Mouse (Mus musculus): Measurements from ENCODE around the gene Gm28036. TPM values are rescaled to one million over a fixed set of nuclear protein-coding genes. Genes with fewer than 3 reads are reported as not detected.
A peak's percentile ranks its signal among the peaks of the same experiment; 100 is the strongest.

The Gm28036 gene
- polyA plus RNA-seq, 2 experiments from 2014 or later, result 7.7 to 8.0 TPM

DNA sequence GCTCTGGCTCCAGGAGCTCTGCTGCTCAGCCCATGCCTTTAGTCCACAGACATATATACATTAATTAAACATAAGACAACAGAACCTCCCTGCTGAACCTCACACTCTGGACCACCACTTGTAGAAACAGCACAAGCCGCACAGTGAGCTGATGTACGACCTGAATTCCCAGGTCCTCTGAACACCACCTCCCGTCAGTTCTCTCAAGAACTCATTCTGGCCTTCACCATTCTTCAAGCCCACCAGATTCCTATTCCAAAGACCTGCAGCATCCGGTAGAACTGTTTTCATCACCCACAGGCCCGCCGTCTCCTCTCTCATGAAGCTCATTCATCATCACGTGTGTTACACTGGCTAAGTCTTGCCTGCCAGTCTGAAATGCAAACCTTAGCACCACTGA is 46.5 kb downstream of the Gm28036 start:
- no peak for ATAC-seq

DNA sequence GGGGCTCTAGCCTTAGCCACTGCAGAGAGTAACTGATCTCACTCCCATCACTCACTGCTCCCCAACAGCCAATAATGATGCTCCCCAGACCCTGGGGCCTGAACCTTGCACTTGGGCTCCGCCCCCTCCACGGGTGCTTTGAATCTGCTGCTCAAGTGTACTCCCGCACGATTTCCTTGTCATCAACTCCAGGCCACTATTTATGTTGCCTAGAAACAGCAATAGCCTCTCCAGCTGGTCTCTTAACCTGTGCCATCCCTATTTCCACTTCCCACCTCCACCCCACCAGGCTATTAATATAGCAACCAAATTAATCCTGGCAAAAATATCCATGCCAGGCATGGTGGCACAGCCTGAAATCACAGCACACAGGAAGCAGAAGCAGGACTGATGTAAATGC is 47.2 kb downstream of the Gm28036 start:
- ATAC-seq, result no peak

- ATAC-seq, result no peak
These were observed 47.7 kb downstream of the Gm28036 start for GRCm38 (mm10) chr2:156079183-156079560.

GRCm38 (mm10) chr2:156078421-156079182 is 48.3 kb downstream of the Gm28036 start:
- no peak for ATAC-seq

GRCm38 (mm10) chr2:156077461-156077860 is 49.4 kb downstream of the Gm28036 start:
- no peak for ATAC-seq

- ATAC-seq, result no peak
These were observed 53.2 kb downstream of the Gm28036 start for GRCm38 (mm10) chr2:156073725-156074124.

- no peak for ATAC-seq
These were observed 55.7 kb downstream of the Gm28036 start for GRCm38 (mm10) chr2:156071236-156071635.

GRCm38 (mm10) chr2:156067916-156068315 is 59.0 kb downstream of the Gm28036 start:
- ATAC-seq, result no peak

DNA sequence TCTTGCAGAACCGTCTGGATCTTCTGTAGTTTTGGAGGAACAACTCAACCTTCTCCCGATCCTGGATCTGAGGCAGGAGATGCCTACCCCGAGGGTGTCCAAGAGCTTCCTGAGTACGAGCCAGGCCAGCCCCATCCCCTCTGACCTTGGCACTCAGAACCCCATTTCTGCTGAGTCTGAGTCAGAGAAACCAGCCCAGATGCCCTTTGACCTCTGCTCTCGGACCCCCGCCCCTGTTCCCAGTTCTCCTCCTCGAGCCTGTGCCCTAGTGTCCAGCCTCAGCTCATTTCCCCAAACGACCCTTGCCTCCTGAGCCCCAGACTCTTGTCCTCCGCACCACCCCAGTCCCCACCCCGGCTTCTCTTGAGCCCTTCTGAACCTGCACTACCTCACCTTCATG is 60.8 kb downstream of the Gm28036 start:
- ATAC-seq, result no peak

GRCm38 (mm10) chr2:156065099-156066041 is 61.5 kb downstream of the Gm28036 start, which contains the start of gene Spag4:
Spag4 (plus strand) TSS chr2:156065175.
- ATAC-seq, result peak; percentile 88

DNA sequence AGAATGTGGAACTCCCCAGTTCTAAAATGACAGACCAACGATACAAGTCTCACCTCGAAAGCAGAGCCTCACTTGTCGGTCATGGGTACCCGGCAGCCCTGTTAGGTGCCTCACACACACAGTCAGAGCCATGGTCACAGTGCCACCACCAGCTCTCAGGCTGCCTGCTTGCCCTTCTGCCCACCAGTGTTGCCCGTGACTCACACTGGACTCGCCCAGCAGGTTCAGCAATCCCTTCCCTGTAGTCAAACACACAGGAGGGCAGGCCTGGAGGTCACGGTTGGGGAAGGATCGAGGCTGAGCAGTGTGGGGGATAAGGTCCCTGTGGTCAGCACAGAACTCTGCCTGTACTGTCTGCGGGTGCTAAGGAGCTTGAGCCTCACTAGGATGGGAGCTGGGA is 74.1 kb downstream of the Gm28036 start, which contains the start of gene Fer1l4:
Gene Fer1l4, minus strand, starts transcription at position 132 of the 400 bp plus-strand sequence.
- ATAC-seq, result no peak

- peak; percentile 61 for ATAC-seq
These were observed 79.0 kb downstream of the Gm28036 start for GRCm38 (mm10) chr2:156047929-156048328.

GRCm38 (mm10) chr2:156042903-156043302 is 84.0 kb downstream of the Gm28036 start:
- ATAC-seq, result no peak

DNA sequence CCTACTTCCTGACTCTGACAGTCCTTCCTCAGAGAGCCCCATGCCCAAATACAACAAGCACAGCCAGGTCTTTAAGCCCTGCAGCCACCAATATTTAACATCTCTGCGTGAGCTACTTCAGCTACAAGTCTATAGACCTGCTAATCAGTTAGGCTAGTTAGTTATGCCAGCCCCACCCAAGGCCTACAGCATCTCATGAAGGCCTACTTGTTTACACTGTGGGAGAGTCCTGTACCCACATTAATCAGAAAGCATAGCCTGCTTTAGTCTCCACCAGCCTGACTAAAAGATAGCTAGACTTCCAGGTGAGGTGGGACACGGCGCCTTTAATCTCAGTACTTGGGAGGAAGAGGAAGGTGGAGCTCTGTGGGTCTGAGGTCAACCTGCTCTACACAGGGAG is 87.5 kb downstream of the Gm28036 start:
- ATAC-seq, result no peak

- no peak for ATAC-seq
These were observed 101.4 kb downstream of the Gm28036 start for GRCm38 (mm10) chr2:156025482-156025881.

Other genes with a start within 250 kb of the Gm28036 start
- gene Uqcc1, start 196.8 kb downstream of the Gm28036 start, polyA plus RNA-seq (2017; shearing (Covaris generic)), result 10 to 100 TPM; 43.5 to 57.6 TPM
- gene Gm15557, start 186.4 kb downstream of the Gm28036 start, polyA plus RNA-seq (2017; shearing (Covaris generic)), result not detected
- gene Gdf5, start 181.7 kb downstream of the Gm28036 start, polyA plus RNA-seq (2017; shearing (Covaris generic)), result not detected
- gene Cep250, start 170.6 kb downstream of the Gm28036 start, polyA plus RNA-seq (2017; shearing (Covaris generic)), result 10 to 100 TPM; 34.0 to 50.2 TPM
- 1 to 10 TPM; 1.1 to 4.9 TPM for gene 6430550D23Rik, start 119.1 kb downstream of the Gm28036 start, polyA plus RNA-seq (2017; shearing (Covaris generic))
- 100 to 1,000 TPM; 131 to 182 TPM for gene Ergic3, start 119.0 kb downstream of the Gm28036 start, polyA plus RNA-seq (2017; shearing (Covaris generic))
- not detected for gene Fer1l4, start 74.1 kb downstream of the Gm28036 start, polyA plus RNA-seq (2017; shearing (Covaris generic))
- gene Spag4, start 61.9 kb downstream of the Gm28036 start, polyA plus RNA-seq (2017; shearing (Covaris generic)), result under 1 TPM in 1 of 2 experiments, not detected in 1; 0.15 TPM
- gene Cpne1, start 15.1 kb downstream of the Gm28036 start, polyA plus RNA-seq (2017; shearing (Covaris generic)), result 10 to 100 TPM; 48.0 to 57.8 TPM
- 10 to 100 TPM; 15.6 to 19.2 TPM for gene Rbm12, start 15.1 kb downstream of the Gm28036 start, polyA plus RNA-seq (2017; shearing (Covaris generic))
- gene Romo1, start 16.9 kb upstream of the Gm28036 start, polyA plus RNA-seq (2017; shearing (Covaris generic)), result 100 to 1,000 TPM; 109 to 134 TPM
- 10 to 100 TPM; 40.2 to 47.6 TPM for gene Nfs1, start 17.1 kb upstream of the Gm28036 start, polyA plus RNA-seq (2017; shearing (Covaris generic))
- gene Rbm39, start 53.1 kb upstream of the Gm28036 start, polyA plus RNA-seq (2017; shearing (Covaris generic)), result 100 to 1,000 TPM; 592 to 714 TPM
- 10 to 100 TPM; 70.0 to 87.9 TPM for gene Phf20, start 69.4 kb upstream of the Gm28036 start, polyA plus RNA-seq (2017; shearing (Covaris generic))
- 1 to 10 TPM; 6.3 to 8.8 TPM for gene Cnbd2, start 185.2 kb upstream of the Gm28036 start, polyA plus RNA-seq (2017; shearing (Covaris generic))
- gene Scand1, start 185.6 kb upstream of the Gm28036 start, polyA plus RNA-seq (2017; shearing (Covaris generic)), result 1 to 10 TPM; 1.6 to 2.7 TPM